Mouse (Mus musculus) heart, embryonic 16.5 days (tissue): ENCODE results near the gene Nek9. TPM values are rescaled to one million over a fixed set of nuclear protein-coding genes. Genes with fewer than 3 reads are reported as not detected.
A peak's percentile ranks its signal among the peaks of the same experiment; 100 is the strongest.

Experiments
- ATAC-seq: fragments of 200-750 bp; cut with Nextera tagmentation; replicated peaks from 2 replicates; pipeline ENCODE4 v1.8.0; 2017; ENCODE audit warnings: moderate number of reproducible peaks; ENCODE audit not compliant: insufficient read depth, low FRiP score; ENCODE audit errors: extremely low read depth
- H3K27ac ChIP-seq: fragments of 300-500 bp; sonication (generic); 2 replicates; pipeline ENCODE4 v1.5.1; 2014; ENCODE audit warnings: mild to moderate bottlenecking, low read length, control low read depth, moderate library complexity
- H3K27me3 ChIP-seq: fragments of 300-500 bp; sonication (generic); 2 replicates; pipeline ENCODE4 v1.6.1; 2014; ENCODE audit warnings: low read length, mixed read lengths; ENCODE audit not compliant: control insufficient read depth, insufficient read depth
- H3K36me3 ChIP-seq: fragments of 300-500 bp; sonication (generic); 2 replicates; pipeline ENCODE4 v1.6.1; 2014; ENCODE audit not compliant: control insufficient read depth, insufficient read depth
- H3K4me1 ChIP-seq: fragments of 300-500 bp; sonication (generic); 2 replicates; pipeline ENCODE4 v1.6.1; 2014; ENCODE audit warnings: low read length, mixed read lengths; ENCODE audit not compliant: control insufficient read depth, insufficient read depth
- H3K4me2 ChIP-seq: fragments of 300-500 bp; sonication (generic); 2 replicates; pipeline ENCODE4 v1.6.1; 2014; ENCODE audit warnings: low read depth, mild to moderate bottlenecking, control low read depth, low read length
- H3K4me3 ChIP-seq: fragments of 300-500 bp; sonication (generic); 2 replicates; pipeline ENCODE4 v1.5.1; 2014; ENCODE audit warnings: mild to moderate bottlenecking, control low read depth, low read length
- H3K9ac ChIP-seq: fragments of 300-500 bp; sonication (generic); 2 replicates; pipeline ENCODE4 v1.6.1; 2014; ENCODE audit warnings: low read length, control low read depth
- H3K9me3 ChIP-seq: fragments of 300-500 bp; sonication (generic); replicated peaks from 2 replicates; pipeline ENCODE4 v1.6.1; 2016; ENCODE audit warnings: low read length; ENCODE audit not compliant: control insufficient read depth
- WGBS: fragments of 180-500 bp; shearing (Covaris S2); extraction: QIAGEN DNeasy Blood & Tissue Kit; methylation state at CpG from one replicate; pipeline ENCODE4 v1.1.7; 2014; 5-methylcytosine and 5-hydroxymethylcytosine counted together
- polyA plus RNA-seq: library from polyadenylated mRNA; unstranded; fragments of >200 nt; fragmentation: Nextera tagmentation; extraction: Ambion mirVana; gene quantifications from 2 replicates; pipeline ENCODE4 v1.2.1, GENCODE M21; 2015

Nek9 gene
- polyA plus RNA-seq, 1 experiment from 2014 or later, result 19.0 TPM

DNA sequence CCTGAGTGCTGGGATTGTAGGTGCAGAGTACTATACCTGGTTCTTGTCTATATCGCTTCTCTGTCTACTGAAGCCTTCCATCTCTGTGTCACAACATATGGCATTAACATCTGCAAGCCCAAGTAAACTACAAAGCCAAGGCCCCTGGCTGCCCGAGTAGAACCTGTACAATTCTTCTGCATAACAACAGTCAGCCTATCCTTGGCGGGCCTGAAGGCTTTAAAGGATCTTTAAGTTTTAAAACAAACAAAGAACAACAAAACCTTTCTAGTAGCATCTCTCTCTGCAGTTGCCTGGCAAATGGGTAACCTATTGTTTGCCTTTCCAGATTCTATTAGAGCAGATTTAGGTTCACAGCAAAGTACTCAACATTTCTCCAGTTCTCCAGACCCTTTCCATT lies 14.9 kb upstream of the Nek9 start:
- H3K27me3 ChIP-seq, result no peaks in the 10 kb centered on the region
- H3K36me3 ChIP-seq, result peaks cover 18% of the 10 kb centered on the region
- no peak overlapping the region for H3K9ac ChIP-seq
- H3K9me3 ChIP-seq, result no peaks in the 10 kb centered on the region
- H3K4me3 ChIP-seq, result no peak overlapping the region
- H3K27ac ChIP-seq, result no peak overlapping the region
- peaks cover 3% of the 10 kb centered on the region for H3K4me1 ChIP-seq
- WGBS, result 88% methylated on average over 3 of the region's 3 CpGs
- ATAC-seq, result no peak
- no peak overlapping the region for H3K4me2 ChIP-seq

DNA sequence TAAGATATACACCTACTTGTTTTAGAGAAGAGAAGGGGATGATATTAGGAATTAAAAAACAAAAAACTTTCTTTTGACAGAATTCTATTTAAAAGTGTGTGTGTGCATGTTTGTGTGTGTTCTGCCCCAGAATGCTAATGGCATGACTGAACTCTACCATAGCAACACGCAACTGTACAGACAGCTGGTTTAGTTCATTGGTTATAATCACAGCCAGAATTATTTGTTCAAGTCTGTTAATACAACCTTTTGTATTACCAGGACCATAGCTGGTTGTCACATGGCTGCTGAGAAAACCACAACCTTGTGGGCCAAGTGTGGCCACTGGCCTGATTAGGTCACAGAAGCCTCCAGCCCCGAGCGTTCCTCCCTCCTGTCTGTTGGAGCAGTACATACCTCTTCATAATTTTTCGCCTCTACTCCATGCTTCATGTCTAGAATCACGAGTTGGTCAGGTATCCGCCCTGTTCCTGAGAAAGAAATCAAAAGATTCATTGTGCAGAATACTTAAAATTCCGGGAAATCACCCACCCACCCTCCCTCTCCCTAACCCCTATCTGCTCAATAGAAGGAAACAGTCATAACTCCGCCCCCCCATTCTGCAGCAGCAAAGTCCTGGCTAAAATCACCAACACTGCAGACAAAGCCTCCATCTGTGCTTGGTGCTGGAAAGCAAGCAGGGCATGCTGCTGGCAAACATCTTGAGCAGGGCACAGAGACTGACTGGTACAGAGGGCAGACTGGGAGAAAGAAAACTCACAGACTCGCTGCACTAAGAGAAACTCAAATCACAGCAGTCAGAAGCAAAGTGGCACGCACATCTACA lies 11.5 kb upstream of the Nek9 start:
- 53% methylated on average over 10 of the region's 10 CpGs for WGBS
- 0 out of 2 replicates have a peak overlapping the region, but pooled peaks have one; percentile 6 for H3K4me2 ChIP-seq
- H3K27ac ChIP-seq, result peak overlapping the region; percentile 72

DNA sequence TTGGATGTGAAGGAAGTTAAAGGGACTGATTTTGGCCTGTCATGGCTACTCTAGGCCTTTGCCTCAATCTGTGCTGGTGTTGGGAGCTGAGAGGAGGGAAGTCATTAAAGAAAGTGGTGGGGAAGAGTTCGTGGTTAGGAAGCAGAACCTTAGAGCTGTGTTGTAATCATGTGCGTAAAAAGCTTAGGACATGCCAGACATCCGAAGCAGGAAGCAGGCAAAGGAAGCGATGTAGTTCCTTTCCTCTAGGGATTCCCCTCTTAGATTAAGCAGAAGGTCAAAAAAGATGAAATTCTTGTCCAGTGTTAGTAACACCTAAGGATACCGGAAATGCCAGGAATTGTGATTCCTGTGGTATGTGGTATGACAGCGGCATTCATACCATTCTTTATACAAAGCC lies 9.2 kb upstream of the Nek9 start:
- Histone ChIP-seq H3K9me3 (no peaks in the 10 kb centered on the region), H3K9ac (no peak overlapping the region), H3K27me3 (no peaks in the 10 kb centered on the region), H3K4me2 (no peak overlapping the region), H3K36me3 (peaks cover 26% of the 10 kb centered on the region; the same call in 1 of the 2 replicates), H3K27ac (peak overlapping the region; percentile 71), H3K4me3 (no peak overlapping the region), H3K4me1 (peaks cover 3% of the 10 kb centered on the region)
- ATAC-seq, result no peak
- WGBS, result 63% methylated on average over 6 of the region's 6 CpGs

More for the DNA sequence above, 11.5 kb upstream of the Nek9 start:
- Histone ChIP-seq H3K9ac (no peak overlapping the region), H3K4me3 (no peak overlapping the region), H3K27me3 (no peaks in the 10 kb centered on the region), H3K9me3 (no peaks in the 10 kb centered on the region), H3K36me3 (peaks cover 30% of the 10 kb centered on the region), H3K4me1 (peaks cover 3% of the 10 kb centered on the region)
- ATAC-seq, result peak; percentile 59

GRCm38 (mm10) chr12:85347196-85347595 lies 8.0 kb upstream of the Nek9 start:
- H3K9me3 ChIP-seq, result no peaks in the 10 kb centered on the region
- H3K27ac ChIP-seq, result no peak overlapping the region; the same call in 1 of the 2 replicates
- H3K4me2 ChIP-seq, result no peak overlapping the region
- peaks cover 3% of the 10 kb centered on the region for H3K4me1 ChIP-seq
- ATAC-seq, result no peak
- 60% methylated on average over 3 of the region's 3 CpGs for WGBS
- peaks cover 20% of the 10 kb centered on the region; the same call in 1 of the 2 replicates for H3K36me3 ChIP-seq
- H3K27me3 ChIP-seq, result no peaks in the 10 kb centered on the region
- no peak overlapping the region for H3K9ac ChIP-seq
- no peak overlapping the region for H3K4me3 ChIP-seq

- no peaks in the 10 kb centered on the region for H3K27me3 ChIP-seq
- H3K4me2 ChIP-seq, result no peak overlapping the region
- no peak for ATAC-seq
- H3K36me3 ChIP-seq, result peaks cover 20% of the 10 kb centered on the region; the same call in 1 of the 2 replicates
- H3K9me3 ChIP-seq, result no peaks in the 10 kb centered on the region
- 46% methylated on average over 3 of the region's 3 CpGs for WGBS
- peaks cover 5% of the 10 kb centered on the region for H3K4me1 ChIP-seq
- no peak overlapping the region for H3K27ac ChIP-seq
- H3K4me3 ChIP-seq, result no peak overlapping the region
- H3K9ac ChIP-seq, result no peak overlapping the region
These were observed 7.2 kb upstream of the Nek9 start for GRCm38 (mm10) chr12:85346374-85346773.

- WGBS, result 90% methylated on average over 6 of the region's 6 CpGs
- Histone ChIP-seq H3K4me1 (peaks cover 5% of the 10 kb centered on the region), H3K36me3 (peaks cover 20% of the 10 kb centered on the region; the same call in 1 of the 2 replicates)
These were observed 6.4 kb upstream of the Nek9 start for GRCm38 (mm10) chr12:85345559-85345958.

DNA sequence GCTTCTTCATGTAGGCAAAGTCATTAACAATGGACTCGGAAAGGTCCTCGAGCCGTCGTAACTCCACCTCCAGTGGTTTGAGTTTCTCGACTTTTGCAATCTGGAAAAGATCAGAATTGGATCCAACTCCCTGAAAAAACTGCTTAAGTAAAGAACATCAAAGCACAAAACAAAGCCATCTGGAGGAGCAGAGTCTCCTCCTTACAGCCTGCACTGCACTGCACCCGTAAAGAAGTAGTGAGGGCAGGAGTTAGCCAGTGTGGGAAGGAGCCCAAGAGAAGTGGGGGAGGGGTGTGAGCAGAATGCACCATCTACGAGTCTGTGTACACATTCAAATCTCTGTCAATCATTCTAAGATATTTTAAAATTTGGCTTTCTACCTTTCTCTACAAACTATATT lies 5.1 kb upstream of the Nek9 start:
- Histone ChIP-seq H3K27me3 (no peaks in the 10 kb centered on the region), H3K27ac (no peak overlapping the region), H3K4me2 (no peak overlapping the region), H3K4me3 (no peak overlapping the region), H3K4me1 (peaks cover 12% of the 10 kb centered on the region), H3K9ac (no peak overlapping the region), H3K9me3 (no peaks in the 10 kb centered on the region), H3K36me3 (peaks cover 18% of the 10 kb centered on the region; the same call in 1 of the 2 replicates)
- no peak for ATAC-seq
- WGBS, result 74% methylated on average over 7 of the region's 7 CpGs

More at GRCm38 (mm10) chr12:85345559-85345958, 6.4 kb upstream of the Nek9 start:
- ATAC-seq, result no peak
- Histone ChIP-seq H3K4me3 (no peak overlapping the region), H3K9ac (no peak overlapping the region), H3K9me3 (no peaks in the 10 kb centered on the region), H3K27me3 (no peaks in the 10 kb centered on the region), H3K27ac (no peak overlapping the region), H3K4me2 (no peak overlapping the region)

- no peak overlapping the region for H3K4me2 ChIP-seq
- H3K4me3 ChIP-seq, result no peak overlapping the region
- no peaks in the 10 kb centered on the region for H3K9me3 ChIP-seq
- H3K36me3 ChIP-seq, result peaks cover 4% of the 10 kb centered on the region; the same call in 1 of the 2 replicates
- no peak for ATAC-seq
- H3K27ac ChIP-seq, result no peak overlapping the region
- peaks cover 23% of the 10 kb centered on the region for H3K4me1 ChIP-seq
- H3K27me3 ChIP-seq, result no peaks in the 10 kb centered on the region
- WGBS, result 66% methylated on average over 4 of the region's 4 CpGs
- no peak overlapping the region for H3K9ac ChIP-seq
These were observed 3.1 kb upstream of the Nek9 start for GRCm38 (mm10) chr12:85342310-85342709.

GRCm38 (mm10) chr12:85341131-85341530 lies 2.0 kb upstream of the Nek9 start:
- Histone ChIP-seq H3K9ac (no peak overlapping the region), H3K4me3 (no peak overlapping the region), H3K4me1 (peaks cover 24% of the 10 kb centered on the region), H3K4me2 (no peak overlapping the region), H3K36me3 (peaks cover 4% of the 10 kb centered on the region; the same call in 1 of the 2 replicates), H3K27me3 (no peaks in the 10 kb centered on the region), H3K27ac (no peak overlapping the region; the same call in 1 of the 2 replicates), H3K9me3 (no peaks in the 10 kb centered on the region)
- 41% methylated on average over 1 of the region's 1 CpGs for WGBS
- no peak for ATAC-seq
